Mouse (Mus musculus) ES-E14 (cell line): Measurements from ENCODE around the gene Adamts16. TPM values are rescaled to one million over a fixed set of nuclear protein-coding genes. Genes with fewer than 3 reads are reported as not detected.

Experiments used
- DNase-seq: peaks from one replicate; pipeline ENCODE4 v3.0.0-alpha.2; 2013; ENCODE audit warnings: low read depth, low spot score
- H3K27ac ChIP-seq: 2 replicates; pipeline ENCODE4 v1.5.1; 2012; ENCODE audit warnings: low read depth, mild to moderate bottlenecking, low read length, moderate library complexity, mixed read lengths; ENCODE audit not compliant: poor library complexity, insufficient read depth, severe bottlenecking
- H3K36me3 ChIP-seq: 2 replicates; pipeline ENCODE4 v1.6.1; 2012; ENCODE audit warnings: mild to moderate bottlenecking, low read length, moderate library complexity, mixed read lengths; ENCODE audit not compliant: control insufficient read depth, poor library complexity, insufficient read depth, severe bottlenecking
- H3K4me1 ChIP-seq, 2 experiments: fragments of 150-350 bp in 1 of 2; sonication (generic) in 1 of 2; 2 replicates each; pipeline ENCODE4 v1.6.1; 2012; ENCODE audit warnings: low read length in 2 of 2, mild to moderate bottlenecking in 1 of 2, mixed read lengths in 1 of 2; ENCODE audit not compliant: control insufficient read depth in 2 of 2, insufficient read depth in 2 of 2, poor library complexity in 1 of 2
- H3K4me3 ChIP-seq, 2 experiments: fragments of 150-350 bp in 1 of 2; sonication (generic) in 1 of 2; 2 replicates each; pipeline ENCODE4 v1.5.1; 2012; ENCODE audit warnings: low read length in 2 of 2, low read depth in 1 of 2, mild to moderate bottlenecking in 1 of 2, mixed read lengths in 1 of 2; ENCODE audit not compliant: insufficient read depth in 1 of 2, poor library complexity in 1 of 2, severe bottlenecking in 1 of 2
- H3K9ac ChIP-seq: 2 replicates; pipeline ENCODE4 v1.6.1; 2012; ENCODE audit warnings: low read depth, mild to moderate bottlenecking, low read length, mixed read lengths; ENCODE audit not compliant: poor library complexity, insufficient read depth, severe bottlenecking
- H3K9me3 ChIP-seq: fragments of 150-350 bp; sonication (generic); 2 replicates; pipeline ENCODE4 v1.6.1; 2012; ENCODE audit warnings: low read depth, mild to moderate bottlenecking, low read length; ENCODE audit not compliant: control insufficient read depth, insufficient read depth
- CHD2 ChIP-seq: IDR thresholded peaks from 2 replicates; pipeline ENCODE4 v1.6.1; 2014; ENCODE audit warnings: mild to moderate bottlenecking, low read depth, low read length, inconsistent platforms
- HCFC1 ChIP-seq: IDR thresholded peaks from 2 replicates; pipeline ENCODE4 v1.6.1; 2012; ENCODE audit warnings: low read length, inconsistent platforms, borderline replicate concordance; ENCODE audit not compliant: insufficient read depth
- MAFK ChIP-seq: IDR thresholded peaks from 2 replicates; pipeline ENCODE4 v1.6.1; 2014; ENCODE audit warnings: mild to moderate bottlenecking, low read depth, low read length, inconsistent platforms; ENCODE audit not compliant: insufficient read depth
- ZC3H11A ChIP-seq: IDR thresholded peaks from 2 replicates; pipeline ENCODE4 v1.6.1; 2012; ENCODE audit warnings: low read depth, mild to moderate bottlenecking, inconsistent platforms, low read length, borderline replicate concordance
- ZNF384 ChIP-seq: IDR thresholded peaks from 2 replicates; pipeline ENCODE4 v1.6.1; 2012; ENCODE audit warnings: low read depth, low read length, inconsistent platforms
- in situ Hi-C, 2 experiments: fragments of 600-800 bp; cut with MboI; formaldehyde crosslinking; loops; one replicate each; pipeline ENCODE4 v1.15.1; 2025; ENCODE audit warnings: low sequenced_read_pairs in 2 of 2, inconsistent platforms in 1 of 2; ENCODE audit not compliant: unreplicated experiment in 2 of 2
- total RNA-seq: library from RNA; depleted of rRNA; stranded (reverse); fragments of 300-350 nt; gene quantifications from 2 replicates; pipeline ENCODE4 v1.2.3, GENCODE M21; 2012

Gene Adamts16
- total RNA-seq, 1 experiment = 0.13 TPM

- DNase-seq = no peak
- TF ChIP-seq ZNF384 (no peak), MAFK (no peak), HCFC1 (no peak), CHD2 (no peak), ZC3H11A (no peak)
- Histone ChIP-seq H3K27ac (no peak overlapping the region), H3K9ac (no peak overlapping the region), H3K4me1 (no peaks in the 10 kb centered on the region), H3K9me3 (no peaks in the 10 kb centered on the region), H3K36me3 (no peaks in the 10 kb centered on the region), H3K4me3 (no peak overlapping the region)
- in situ Hi-C loops = loop anchor here in 1 of 2 experiments (25.0 kb wide), 1 partner anchor 190 kb away; the partner anchor contains the start of gene Ice1
Measured at GRCm38 (mm10) chr13:70827507-70827906, 14.1 kb downstream of the Adamts16 start.

GRCm38 (mm10) chr13:70825265-70825664 is 16.3 kb downstream of the Adamts16 start:
- H3K9me3 ChIP-seq = no peaks in the 10 kb centered on the region
- DNase-seq = no peak
- H3K36me3 ChIP-seq = no peaks in the 10 kb centered on the region
- no peak overlapping the region for H3K27ac ChIP-seq
- in situ Hi-C loops = loop anchor here in 1 of 2 experiments (25.0 kb wide), 1 partner anchor 188 kb away; the partner anchor contains the start of gene Ice1
- TF ChIP-seq MAFK (no peak), ZNF384 (no peak), ZC3H11A (no peak), CHD2 (no peak), HCFC1 (no peak)
- no peaks in the 10 kb centered on the region for H3K4me1 ChIP-seq
- no peak overlapping the region for H3K9ac ChIP-seq
- H3K4me3 ChIP-seq = no peak overlapping the region

GRCm38 (mm10) chr13:70823757-70824156 is 17.9 kb downstream of the Adamts16 start:
- H3K4me3 ChIP-seq = no peak overlapping the region
- in situ Hi-C loops = no loop called here
- H3K9me3 ChIP-seq = no peaks in the 10 kb centered on the region
- no peak for TF ChIP-seq ZNF384
- TF ChIP-seq MAFK = no peak
- TF ChIP-seq HCFC1 = no peak
- TF ChIP-seq CHD2 = no peak
- no peak for TF ChIP-seq ZC3H11A
- no peak overlapping the region for H3K27ac ChIP-seq
- no peak overlapping the region for H3K9ac ChIP-seq
- no peaks in the 10 kb centered on the region for H3K36me3 ChIP-seq
- no peaks in the 10 kb centered on the region for H3K4me1 ChIP-seq
- DNase-seq = no peak

- no peak for TF ChIP-seq ZNF384
- no peak for TF ChIP-seq MAFK
- no peak for TF ChIP-seq ZC3H11A
- no peak for TF ChIP-seq CHD2
- no peak for TF ChIP-seq HCFC1
Measured at GRCm38 (mm10) chr13:70818982-70819381, 22.6 kb downstream of the Adamts16 start.

GRCm38 (mm10) chr13:70814423-70814822 is 27.2 kb downstream of the Adamts16 start:
- Histone ChIP-seq H3K27ac (no peak overlapping the region), H3K9me3 (no peaks in the 10 kb centered on the region), H3K9ac (no peak overlapping the region), H3K36me3 (no peaks in the 10 kb centered on the region), H3K4me3 (no peak overlapping the region), H3K4me1 (no peaks in the 10 kb centered on the region)
- TF ChIP-seq ZC3H11A (no peak), MAFK (no peak), ZNF384 (no peak), CHD2 (no peak), HCFC1 (no peak)
- in situ Hi-C loops = no loop called here
- no peak for DNase-seq

More at GRCm38 (mm10) chr13:70818982-70819381, 22.6 kb downstream of the Adamts16 start:
- no peaks in the 10 kb centered on the region for H3K36me3 ChIP-seq
- no peaks in the 10 kb centered on the region for H3K4me1 ChIP-seq
- DNase-seq = no peak
- in situ Hi-C loops = no loop called here
- no peaks in the 10 kb centered on the region for H3K9me3 ChIP-seq
- no peak overlapping the region for H3K27ac ChIP-seq
- H3K4me3 ChIP-seq = no peak overlapping the region
- H3K9ac ChIP-seq = no peak overlapping the region
